Mouse (Mus musculus) kidney, adult 2 months (tissue): ENCODE results near the gene Tpt1. TPM values are rescaled to one million over a fixed set of nuclear protein-coding genes. Genes with fewer than 3 reads are reported as not detected.
A peak's percentile ranks its signal among the peaks of the same experiment; 100 is the strongest.

Experiments used
- DNase-seq: peaks from one replicate; pipeline ENCODE4 v3.0.0; 2021
- H3K27ac ChIP-seq: fragments of 200-500 bp; 2 replicates; pipeline ENCODE4 v1.5.1; 2012; ENCODE audit warnings: low read depth, low read length, control low read depth, inconsistent platforms; ENCODE audit not compliant: insufficient read depth
- H3K27me3 ChIP-seq: fragments of 200-500 bp; replicated peaks from 2 replicates; pipeline ENCODE4 v1.6.1; 2012; ENCODE audit warnings: mild to moderate bottlenecking, moderate library complexity, low read length, inconsistent platforms; ENCODE audit not compliant: control insufficient read depth, insufficient read depth
- H3K36me3 ChIP-seq: fragments of 200-500 bp; 2 replicates; pipeline ENCODE4 v1.6.1; 2012; ENCODE audit warnings: mild to moderate bottlenecking, moderate library complexity, low read length, inconsistent platforms; ENCODE audit not compliant: control insufficient read depth, insufficient read depth
- H3K4me1 ChIP-seq: fragments of 200-500 bp; 2 replicates; pipeline ENCODE4 v1.6.1; 2011; ENCODE audit warnings: low read length; ENCODE audit not compliant: control insufficient read depth, insufficient read depth
- H3K4me3 ChIP-seq: fragments of 200-500 bp; 2 replicates; pipeline ENCODE4 v1.5.1; 2011; ENCODE audit warnings: mild to moderate bottlenecking, low read depth, low read length, control low read depth; ENCODE audit not compliant: insufficient read depth
- CTCF ChIP-seq: fragments of 200-500 bp; conservative IDR thresholded peaks from 2 replicates; pipeline ENCODE4 v1.5.1; 2011; ENCODE audit warnings: low read depth, mild to moderate bottlenecking, control low read depth, low read length, moderate library complexity, mixed read lengths; ENCODE audit not compliant: insufficient read depth, insufficient read length
- POLR2A ChIP-seq: fragments of 200-500 bp; IDR thresholded peaks from one replicate; pipeline ENCODE4 v1.6.1; 2011; ENCODE audit warnings: low read depth, low read length, control low read depth
- WGBS: fragments of 180-500 bp; shearing (Covaris S2); methylation state at CpG from one replicate; pipeline ENCODE4 v1.1.7; 2018; 5-methylcytosine and 5-hydroxymethylcytosine counted together
- polyA plus RNA-seq: library from polyadenylated mRNA; depleted of rRNA; stranded (reverse); fragments of >200 nt; gene quantifications from 2 replicates; pipeline ENCODE4 v1.2.3, GENCODE M21; 2012

Tpt1 gene
- polyA plus RNA-seq, 1 experiment: 1,266 TPM

DNA sequence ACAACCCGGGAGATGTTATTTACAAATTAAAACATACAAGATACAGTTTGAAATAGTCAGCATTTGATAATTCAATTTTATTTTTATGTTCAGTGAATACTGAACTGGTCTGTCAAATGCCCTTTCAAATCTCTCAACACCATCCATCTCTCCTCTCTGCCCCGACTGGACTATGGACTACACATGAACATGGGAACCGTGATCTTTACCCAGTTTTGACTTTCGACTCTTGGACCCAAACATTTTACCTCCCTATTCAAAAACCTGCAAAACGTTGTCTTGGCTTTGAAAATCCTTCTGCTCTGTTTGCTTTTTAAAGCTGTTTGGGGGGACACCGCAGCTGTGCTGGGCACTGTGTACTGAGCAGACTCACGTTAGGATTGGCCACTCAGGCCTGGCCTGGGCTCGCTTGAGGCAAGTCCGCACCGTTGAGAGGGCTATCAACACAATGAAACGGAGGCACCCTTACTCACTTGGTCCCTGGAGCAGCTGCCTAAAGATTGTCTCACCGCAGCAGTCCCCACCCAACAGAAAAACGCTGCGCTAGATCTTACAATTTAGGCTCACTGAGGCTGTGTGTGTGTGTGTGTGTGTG is 25.0 kb downstream of the Tpt1 start:
- Histone ChIP-seq H3K27ac (peak overlapping the region; percentile 82), H3K4me3 (no peak overlapping the region), H3K36me3 (no peaks in the 10 kb centered on the region), H3K27me3 (no peaks in the 10 kb centered on the region), H3K4me1 (peaks cover 6% of the 10 kb centered on the region)
- peak; percentile 81 for DNase-seq
- TF ChIP-seq CTCF: no peak
- TF ChIP-seq POLR2A: no peak
- WGBS: 61% methylated on average over 14 of the region's 14 CpGs

DNA sequence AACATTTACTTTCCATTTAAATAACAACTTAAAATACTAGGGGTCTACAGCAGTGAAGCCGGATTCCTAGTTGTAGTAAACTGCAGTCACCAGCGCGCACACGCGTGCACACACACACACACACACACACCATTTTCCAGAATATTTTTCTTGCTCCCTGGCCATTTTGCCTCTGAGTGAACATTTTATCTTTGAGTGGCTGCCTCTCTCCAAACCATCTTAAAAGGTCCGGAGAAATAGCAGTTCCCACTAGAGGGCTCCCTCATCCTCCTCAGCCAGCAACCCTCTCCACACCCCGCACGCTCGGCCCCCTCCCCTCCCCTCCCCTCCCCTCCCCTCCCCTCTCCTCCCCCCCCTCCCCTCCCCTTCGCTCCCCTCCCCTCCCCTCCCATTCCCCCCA is 25.7 kb downstream of the Tpt1 start:
- no peaks in the 10 kb centered on the region for H3K27me3 ChIP-seq
- DNase-seq: peak; percentile 58
- peak overlapping the region; percentile 37; the same call in 1 of the 2 replicates for H3K27ac ChIP-seq
- 30% methylated on average over 6 of the region's 10 CpGs for WGBS
- H3K4me3 ChIP-seq: no peak overlapping the region
- peaks cover 6% of the 10 kb centered on the region for H3K4me1 ChIP-seq
- H3K36me3 ChIP-seq: no peaks in the 10 kb centered on the region
- peak; percentile 41; the same call in 1 of the 2 replicates for TF ChIP-seq CTCF
- no peak for TF ChIP-seq POLR2A

DNA sequence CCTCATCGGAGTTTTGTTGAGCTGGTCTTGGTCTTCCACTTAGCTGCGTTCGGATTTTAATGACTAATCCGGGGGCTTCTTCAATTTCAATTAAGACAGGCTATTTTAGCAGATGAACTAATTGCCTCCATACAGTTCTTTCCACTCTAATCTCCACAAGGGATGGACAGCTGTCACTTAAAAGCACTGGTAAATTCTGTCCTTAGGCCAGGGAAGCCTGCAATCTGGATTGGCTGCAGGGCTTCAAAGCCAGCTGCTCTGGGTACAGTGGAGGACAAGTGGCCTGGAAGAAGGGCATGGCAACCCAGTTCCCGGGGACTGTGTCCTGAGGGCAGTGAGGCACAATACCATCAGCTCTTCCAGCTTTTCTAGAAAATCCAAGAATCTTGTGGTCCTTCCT is 26.2 kb downstream of the Tpt1 start:
- no peaks in the 10 kb centered on the region for H3K36me3 ChIP-seq
- no peak overlapping the region for H3K27ac ChIP-seq
- H3K4me1 ChIP-seq: peaks cover 6% of the 10 kb centered on the region
- no peaks in the 10 kb centered on the region for H3K27me3 ChIP-seq
- no peak for DNase-seq
- no peak overlapping the region for H3K4me3 ChIP-seq
- 13% methylated on average over 4 of the region's 5 CpGs for WGBS
- TF ChIP-seq CTCF: no peak
- no peak for TF ChIP-seq POLR2A

DNA sequence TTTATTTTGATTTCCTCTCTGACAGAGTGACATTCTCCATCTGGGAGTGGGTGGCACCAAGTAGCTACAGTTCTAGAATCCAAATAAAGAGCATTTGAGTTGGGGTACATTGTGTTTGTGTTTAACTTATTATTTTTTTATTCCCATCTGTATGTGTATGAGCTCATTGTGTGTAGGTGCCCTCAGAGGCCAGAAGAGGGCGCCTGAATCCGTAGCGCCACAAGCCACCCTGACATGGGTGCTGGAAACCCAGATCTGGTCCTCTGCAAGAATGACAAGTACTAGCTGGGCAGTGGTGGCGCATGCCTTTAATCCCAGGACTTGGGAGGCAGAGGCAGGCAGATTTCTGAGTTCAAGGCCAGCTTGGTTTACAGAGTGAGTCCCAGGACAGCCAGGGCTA is 26.9 kb downstream of the Tpt1 start:
- no peak overlapping the region for H3K4me3 ChIP-seq
- TF ChIP-seq CTCF (no peak), POLR2A (no peak)
- H3K4me1 ChIP-seq: peaks cover 6% of the 10 kb centered on the region
- 95% methylated on average over 4 of the region's 4 CpGs for WGBS
- H3K27ac ChIP-seq: no peak overlapping the region
- no peaks in the 10 kb centered on the region for H3K36me3 ChIP-seq
- H3K27me3 ChIP-seq: no peaks in the 10 kb centered on the region
- no peak for DNase-seq

DNA sequence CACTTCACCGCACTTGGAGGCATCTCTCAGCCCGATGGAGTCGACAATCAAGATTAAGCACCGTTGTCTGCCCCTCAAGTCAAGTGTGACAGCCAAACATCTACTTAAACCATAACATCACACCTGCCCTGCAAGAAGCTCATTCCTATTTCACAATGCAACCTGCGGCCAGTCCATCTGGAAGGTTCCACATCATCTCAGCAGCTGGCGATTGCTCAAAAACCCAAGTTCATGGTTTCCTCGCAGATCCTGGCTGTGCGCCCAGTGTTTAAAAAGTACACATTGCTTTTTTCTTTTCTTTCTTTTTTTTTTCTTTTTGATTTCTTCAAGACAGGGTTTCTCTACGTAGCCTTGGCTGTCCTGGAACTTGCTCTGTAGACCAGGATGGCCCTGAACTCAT is 28.7 kb downstream of the Tpt1 start:
- H3K36me3 ChIP-seq: no peaks in the 10 kb centered on the region
- H3K27ac ChIP-seq: no peak overlapping the region
- 33% methylated on average over 9 of the region's 9 CpGs for WGBS
- H3K4me1 ChIP-seq: peaks cover 4% of the 10 kb centered on the region
- H3K27me3 ChIP-seq: no peaks in the 10 kb centered on the region
- peak; percentile 79 for DNase-seq
- H3K4me3 ChIP-seq: no peak overlapping the region
- no peak for TF ChIP-seq POLR2A
- no peak for TF ChIP-seq CTCF

DNA sequence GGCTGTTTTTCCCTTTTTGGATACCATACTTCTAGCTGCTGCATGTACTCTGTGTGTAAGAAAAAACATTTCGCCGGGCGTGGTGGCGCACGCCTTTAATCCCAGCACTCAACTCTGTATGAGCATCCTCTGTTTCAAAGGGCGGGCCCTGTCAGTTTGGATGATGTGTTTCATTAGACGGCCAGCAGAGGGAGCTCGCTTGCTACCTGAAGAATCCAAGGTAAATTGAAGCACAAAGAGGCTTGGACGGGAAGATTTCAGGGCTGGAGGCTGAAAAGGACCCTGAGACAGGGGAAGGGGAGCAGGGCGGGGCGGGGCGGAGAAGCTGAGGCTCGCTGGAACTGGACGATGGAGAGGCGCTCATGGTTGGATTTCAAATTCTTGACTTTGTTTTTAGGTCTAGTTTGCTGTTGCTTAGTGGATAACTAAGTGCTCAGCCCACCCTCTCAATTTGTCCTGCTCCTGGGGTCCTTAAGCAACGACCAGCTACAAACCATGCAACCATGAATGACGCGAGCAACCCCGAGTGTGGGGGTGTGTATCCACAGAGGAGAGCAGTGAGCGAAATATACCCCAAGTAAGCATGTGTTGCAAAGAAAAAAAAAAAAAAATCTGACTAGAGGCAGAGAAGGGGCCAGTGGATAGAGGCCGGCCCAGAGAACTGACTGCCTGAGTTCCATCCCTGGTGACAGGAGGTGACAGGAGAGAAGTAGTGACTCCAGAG is 31.6 kb downstream of the Tpt1 start:
- WGBS: 12% methylated on average over 21 of the region's 21 CpGs
- peak; percentile 84 for TF ChIP-seq CTCF
- TF ChIP-seq POLR2A: no peak
- Histone ChIP-seq H3K27ac (no peak overlapping the region), H3K4me1 (no peaks in the 10 kb centered on the region), H3K4me3 (no peak overlapping the region), H3K27me3 (no peaks in the 10 kb centered on the region), H3K36me3 (no peaks in the 10 kb centered on the region)
- peak; percentile 85 for DNase-seq

DNA sequence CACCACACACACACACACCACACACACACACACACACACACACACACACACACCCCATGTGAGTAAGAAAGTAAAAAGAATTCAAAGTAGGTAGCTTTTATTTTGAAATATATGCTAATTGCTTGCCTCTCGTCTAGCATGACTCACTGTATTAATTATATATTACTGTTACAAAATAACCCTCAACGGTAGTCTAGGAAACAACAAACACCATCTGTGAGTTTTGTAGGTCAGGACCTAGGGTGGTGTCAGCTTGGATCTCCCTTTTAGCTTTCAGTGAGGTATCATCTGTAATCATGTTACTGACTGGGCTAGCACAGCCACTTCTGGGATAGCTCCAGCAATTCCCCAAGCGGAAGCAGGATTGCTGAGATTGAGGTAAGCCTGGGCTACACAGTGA is 32.4 kb downstream of the Tpt1 start:
- 55% methylated on average over 3 of the region's 3 CpGs for WGBS
- H3K36me3 ChIP-seq: no peaks in the 10 kb centered on the region

More for the DNA sequence above, 32.4 kb downstream of the Tpt1 start:
- TF ChIP-seq POLR2A: no peak
- no peak for TF ChIP-seq CTCF
- Histone ChIP-seq H3K27me3 (no peaks in the 10 kb centered on the region), H3K27ac (no peak overlapping the region), H3K4me1 (peaks cover 3% of the 10 kb centered on the region; the same call in 1 of the 2 replicates), H3K4me3 (no peak overlapping the region)
- no peak for DNase-seq
